Mouse (Mus musculus) lung, adult 2 months (tissue): Measurements from ENCODE around the gene 1700088E04Rik. TPM values are rescaled to one million over a fixed set of nuclear protein-coding genes. Genes with fewer than 3 reads are reported as not detected.

Experiments used
- DNase-seq: peaks from one replicate; pipeline ENCODE4 v3.0.0; 2022
- H3K4me1 ChIP-seq: fragments of 200-500 bp; 2 replicates; pipeline ENCODE4 v1.6.1; 2011; ENCODE audit warnings: low read length; ENCODE audit not compliant: control insufficient read depth, insufficient read depth
- H3K4me3 ChIP-seq: fragments of 200-500 bp; replicated peaks from 2 replicates; pipeline ENCODE3; 2011; ENCODE audit warnings: low read depth, mild to moderate bottlenecking, control low read depth, low read length; ENCODE audit errors: extremely low read depth
- CTCF ChIP-seq: fragments of 200-500 bp; IDR thresholded peaks from 2 replicates; pipeline ENCODE4 v1.5.1; 2011; ENCODE audit warnings: mild to moderate bottlenecking, low read length, control low read depth; ENCODE audit not compliant: insufficient read depth
- POLR2A ChIP-seq: fragments of 200-500 bp; IDR thresholded peaks from 2 replicates; pipeline ENCODE4 v1.6.1; 2011; ENCODE audit warnings: low read depth, mild to moderate bottlenecking, control low read depth, low read length, borderline replicate concordance; ENCODE audit errors: extremely low read depth
- WGBS: fragments of 180-500 bp; shearing (Covaris S2); methylation state at CpG from one replicate; pipeline ENCODE4 v1.1.7; 2018; 5-methylcytosine and 5-hydroxymethylcytosine counted together
- polyA plus RNA-seq: library from polyadenylated mRNA; depleted of rRNA; stranded (reverse); fragments of >200 nt; gene quantifications from 2 replicates; pipeline ENCODE4 v1.2.3, GENCODE M21; 2012; rRNA removed

The 1700088E04Rik gene
- polyA plus RNA-seq, 1 experiment: 20.8 TPM

DNA sequence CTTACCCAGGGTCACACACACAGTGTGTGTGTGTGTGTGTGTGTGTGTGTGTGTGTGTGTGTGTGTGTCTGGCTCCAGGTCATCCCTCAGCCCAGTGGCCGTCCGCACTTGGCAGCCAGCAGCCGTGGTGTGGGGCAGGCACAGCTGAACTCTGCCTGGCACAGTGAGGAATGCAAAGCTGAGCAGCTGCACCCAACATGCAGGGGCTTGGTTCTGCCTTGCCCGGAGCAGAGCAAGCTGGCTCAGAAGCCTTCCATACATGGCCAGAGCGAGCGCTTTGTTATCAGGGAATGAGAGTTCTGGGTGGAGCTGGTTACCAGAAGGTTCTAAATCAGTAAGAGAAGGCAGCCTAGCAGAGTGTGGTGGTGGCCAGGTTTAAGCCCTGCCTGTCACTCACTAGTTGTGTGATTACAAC, 43.4 kb downstream of the 1700088E04Rik start:
- no peak for DNase-seq
- H3K4me1 ChIP-seq: peaks cover 18% of the 10 kb centered on the region
- WGBS: 23% methylated on average over 6 of the region's 6 CpGs
- H3K4me3 ChIP-seq: no peak overlapping the region
- TF ChIP-seq CTCF (no peak), POLR2A (no peak)

DNA sequence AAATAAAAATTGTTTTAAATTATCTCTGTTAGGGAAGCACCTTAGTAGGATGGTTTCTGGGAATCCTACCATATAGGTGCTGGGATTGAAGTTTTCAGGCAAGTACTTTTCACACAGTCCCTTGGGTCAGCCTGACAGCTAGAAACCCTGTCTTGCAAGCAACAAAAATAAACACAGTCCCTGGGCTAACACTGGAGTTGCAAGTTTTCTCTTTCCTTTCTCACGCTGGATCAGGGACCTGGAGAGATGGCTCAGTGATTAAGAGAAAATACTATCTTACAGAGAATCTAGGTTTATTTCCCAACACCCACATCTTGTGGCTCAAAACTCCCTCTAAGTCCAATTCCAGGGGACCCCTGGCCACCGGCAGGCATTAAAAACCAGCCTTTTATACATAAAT, 43.9 kb downstream of the 1700088E04Rik start:
- Histone ChIP-seq H3K4me3 (no peak overlapping the region), H3K4me1 (peaks cover 18% of the 10 kb centered on the region)
- 29% methylated on average over 2 of the region's 2 CpGs for WGBS
- TF ChIP-seq CTCF (no peak), POLR2A (no peak)
- DNase-seq: no peak

DNA sequence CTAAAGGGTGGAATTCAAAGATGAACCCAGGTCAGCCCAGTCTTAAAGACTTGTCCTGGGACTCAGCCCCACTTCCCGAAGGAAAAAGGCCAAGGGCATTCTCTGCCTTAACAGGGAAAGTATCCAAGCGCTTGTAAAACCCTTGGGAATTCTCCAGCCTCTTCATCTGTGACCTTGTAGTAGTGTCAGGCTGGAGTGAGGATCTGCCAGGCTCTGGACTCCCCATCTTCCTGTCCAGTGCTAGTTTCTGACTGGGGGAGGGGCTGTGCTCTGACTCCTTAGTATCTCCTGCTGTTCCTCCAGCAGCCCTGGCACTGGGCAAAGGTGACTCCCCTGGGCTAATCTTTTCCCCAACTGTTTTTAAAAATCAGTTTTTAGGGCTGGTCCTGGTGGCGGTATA, 44.5 kb downstream of the 1700088E04Rik start:
- DNase-seq: no peak
- Histone ChIP-seq H3K4me3 (no peak overlapping the region), H3K4me1 (peaks cover 18% of the 10 kb centered on the region)
- TF ChIP-seq POLR2A (no peak), CTCF (no peak)
- WGBS: 56% methylated on average over 3 of the region's 3 CpGs

DNA sequence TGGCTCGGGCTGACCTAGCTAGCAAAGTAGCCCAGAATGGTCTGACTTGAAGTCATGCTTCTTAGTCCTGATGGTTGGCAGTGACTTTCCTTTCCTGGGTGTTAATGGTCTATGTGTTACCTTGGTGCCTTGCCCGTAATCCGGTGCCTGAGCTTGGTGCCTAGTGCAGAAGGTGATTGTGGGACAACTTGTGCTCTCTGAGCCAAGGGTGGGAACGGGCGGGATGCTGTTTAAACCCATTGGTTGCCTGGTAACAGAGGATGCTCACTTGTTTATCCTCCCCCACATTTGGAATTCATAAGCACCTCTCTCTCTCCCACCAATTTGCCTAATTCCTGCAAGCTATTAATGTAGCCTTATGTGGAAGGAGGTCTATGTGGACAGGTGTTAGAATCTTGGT, 45.6 kb downstream of the 1700088E04Rik start:
- TF ChIP-seq POLR2A: no peak
- no peak for TF ChIP-seq CTCF
- WGBS: 77% methylated on average over 5 of the region's 5 CpGs
- Histone ChIP-seq H3K4me1 (peaks cover 18% of the 10 kb centered on the region), H3K4me3 (no peak overlapping the region)
- DNase-seq: no peak

DNA sequence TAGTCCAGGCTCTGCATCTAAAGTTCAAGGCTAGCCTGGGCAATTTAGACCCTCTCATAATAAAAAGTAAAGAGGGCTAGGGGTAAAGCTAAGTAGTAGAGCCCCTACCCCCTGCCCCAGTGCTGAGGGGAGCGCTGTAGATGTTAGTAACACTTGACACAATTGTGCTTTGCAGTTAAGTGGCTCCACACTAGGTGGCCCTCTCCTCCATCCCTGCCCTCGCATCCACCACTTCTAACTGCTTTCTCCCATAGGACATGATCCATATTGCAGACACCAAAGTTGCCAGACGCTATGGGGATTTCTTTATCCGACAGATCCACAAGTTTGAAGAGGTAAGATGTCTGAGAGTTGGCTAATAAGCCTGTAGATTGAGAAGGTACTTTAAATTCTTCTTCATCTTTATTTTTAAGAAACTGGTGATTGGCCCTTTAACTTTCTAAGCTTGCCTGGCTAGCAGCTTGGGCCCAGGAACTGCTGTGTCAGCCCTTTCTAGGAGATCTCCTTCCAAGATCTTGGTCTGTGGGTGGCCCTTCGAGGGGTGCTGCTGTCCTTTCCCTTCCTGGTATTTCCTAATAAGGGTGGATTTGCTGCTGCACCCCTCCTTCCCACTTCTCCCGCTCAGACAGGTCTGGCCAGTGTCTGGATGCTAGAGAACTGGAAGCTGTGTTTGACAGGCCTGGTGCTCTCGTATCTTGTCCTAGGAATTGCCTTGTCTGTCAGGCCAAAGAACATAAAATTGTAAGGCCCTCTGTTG, 47.8 kb downstream of the 1700088E04Rik start:
- WGBS: 43% methylated on average over 7 of the region's 7 CpGs
- no peak for DNase-seq
- Histone ChIP-seq H3K4me3 (no peak overlapping the region), H3K4me1 (peaks cover 9% of the 10 kb centered on the region)
- TF ChIP-seq POLR2A (no peak), CTCF (peak; percentile 87)

- 76% methylated on average over 6 of the region's 6 CpGs for WGBS
- no peak overlapping the region for H3K4me3 ChIP-seq
- no peak for DNase-seq
- H3K4me1 ChIP-seq: no peaks in the 10 kb centered on the region; the same call in 1 of the 2 replicates
- TF ChIP-seq POLR2A (no peak), CTCF (no peak)
These were observed 48.8 kb downstream of the 1700088E04Rik start for GRCm38 (mm10) chr15:79092284-79092683.

DNA sequence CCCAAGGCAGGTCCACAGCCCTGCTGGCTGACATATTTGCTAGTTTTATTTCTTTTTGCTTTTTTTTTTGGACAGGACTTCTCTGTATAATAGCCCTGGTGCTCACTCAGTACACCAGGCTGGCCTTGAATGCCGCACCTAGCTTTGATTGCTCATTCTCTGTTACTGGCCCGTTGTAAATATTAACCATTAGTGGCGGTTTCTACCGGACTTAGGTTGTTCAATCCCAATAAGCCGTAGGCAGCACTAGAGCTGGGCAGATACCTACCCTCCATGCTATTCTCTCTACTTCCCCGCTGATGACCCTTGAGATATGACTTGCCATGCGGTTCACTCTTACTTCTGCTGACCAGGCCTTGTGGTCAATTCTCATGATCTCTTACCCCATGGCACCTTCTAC, 61.5 kb downstream of the 1700088E04Rik start:
- Histone ChIP-seq H3K4me1 (peaks cover 5% of the 10 kb centered on the region), H3K4me3 (no peak overlapping the region)
- 96% methylated on average over 7 of the region's 7 CpGs for WGBS
- no peak for DNase-seq
- TF ChIP-seq CTCF (no peak), POLR2A (no peak)

Other genes with a start within 250 kb of the 1700088E04Rik start
- gene Gm49510, start 241.6 kb downstream of the 1700088E04Rik start, polyA plus RNA-seq: 0.04 TPM in 1 of 2 replicates, not detected in the other
- gene Sh3bp1, start 241.5 kb downstream of the 1700088E04Rik start, polyA plus RNA-seq: 77.8 and 92.6 TPM in 2 replicates
- 3.5 and 4.2 TPM in 2 replicates for gene Pdxp, start 227.3 kb downstream of the 1700088E04Rik start, polyA plus RNA-seq
- gene Lgals1, start 214.5 kb downstream of the 1700088E04Rik start, polyA plus RNA-seq: 250 and 251 TPM in 2 replicates
- 15.2 and 16.4 TPM in 2 replicates for gene Nol12, start 206.3 kb downstream of the 1700088E04Rik start, polyA plus RNA-seq
- 49.6 and 56.3 TPM in 2 replicates for gene Triobp, start 193.5 kb downstream of the 1700088E04Rik start, polyA plus RNA-seq
- gene H1f0, start 112.8 kb downstream of the 1700088E04Rik start, polyA plus RNA-seq: 92.0 and 112 TPM in 2 replicates
- 1.3 and 1.8 TPM in 2 replicates for gene Galr3, start 99.4 kb downstream of the 1700088E04Rik start, polyA plus RNA-seq
- 60.7 and 67.3 TPM in 2 replicates for gene Ankrd54, start 78.4 kb downstream of the 1700088E04Rik start, polyA plus RNA-seq
- gene Eif3l, start 66.1 kb downstream of the 1700088E04Rik start, polyA plus RNA-seq: 81.2 and 105 TPM in 2 replicates
- 31.9 and 36.1 TPM in 2 replicates for gene Micall1, start 32.4 kb downstream of the 1700088E04Rik start, polyA plus RNA-seq
- 35.2 and 38.9 TPM in 2 replicates for gene Polr2f, start 244 bp downstream of the 1700088E04Rik start, polyA plus RNA-seq
- 1.4 and 3.6 TPM in 2 replicates for gene Sox10, start 24.0 kb upstream of the 1700088E04Rik start, polyA plus RNA-seq
- 21.2 and 25.9 TPM in 2 replicates for gene Pick1, start 87.9 kb upstream of the 1700088E04Rik start, polyA plus RNA-seq
- gene Gm49486, start 88.1 kb upstream of the 1700088E04Rik start, polyA plus RNA-seq: 0.11 and 0.22 TPM in 2 replicates
- 0.37 and 0.52 TPM in 2 replicates for gene Slc16a8, start 113.5 kb upstream of the 1700088E04Rik start, polyA plus RNA-seq
- 2.1 and 2.6 TPM in 2 replicates for gene Baiap2l2, start 144.3 kb upstream of the 1700088E04Rik start, polyA plus RNA-seq
- 25.9 and 26.1 TPM in 2 replicates for gene Pla2g6, start 187.1 kb upstream of the 1700088E04Rik start, polyA plus RNA-seq
- gene Maff, start 205.4 kb upstream of the 1700088E04Rik start, polyA plus RNA-seq: 12.1 and 21.0 TPM in 2 replicates